Mouse (Mus musculus): ENCODE measurements around the gene Prpf38b.
A peak's percentile ranks its signal among the peaks of the same experiment; 100 is the strongest.
"Not testable (repeated sequence)": the region's sequence is repeated elsewhere in the genome, so short reads cannot be mapped to it uniquely, and the experiment has no call there.

Prpf38b gene

GRCm38 (mm10) chr3:108900681-108901080 lies 10.8 kb downstream of the Prpf38b start:
- no peak for DNase-seq (ENCODE audit: low spot score)

DNA sequence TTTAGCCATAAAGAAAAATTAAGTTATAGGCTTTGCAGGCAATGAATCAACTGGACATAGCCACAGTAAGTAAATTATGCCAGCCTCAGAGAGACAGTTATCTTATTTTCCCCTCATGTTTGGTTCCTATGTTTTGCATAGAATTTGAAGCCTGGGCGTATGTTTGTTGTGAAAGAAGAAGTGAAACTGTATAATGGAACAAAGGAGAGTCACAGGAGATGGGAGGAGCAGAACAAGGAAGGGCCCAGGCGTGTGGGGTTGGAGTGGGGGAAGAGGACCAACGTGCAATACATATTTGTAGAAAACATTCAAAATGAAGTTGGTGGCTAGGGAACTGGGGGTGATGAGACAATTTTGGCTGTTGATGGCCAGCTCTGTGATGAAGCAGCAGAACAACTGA lies 11.4 kb downstream of the Prpf38b start:
- DNase-seq (ENCODE audit: low spot score), result peak; percentile 56

GRCm38 (mm10) chr3:108898640-108899039 lies 12.9 kb downstream of the Prpf38b start:
- DNase-seq (ENCODE audit: low spot score), result no peak

- DNase-seq (ENCODE audit: low spot score), result no peak
Observed at GRCm38 (mm10) chr3:108892914-108893313, 18.6 kb downstream of the Prpf38b start.

- DNase-seq (ENCODE audit: low spot score), result no peak
Observed at GRCm38 (mm10) chr3:108892080-108892479, 19.4 kb downstream of the Prpf38b start.

GRCm38 (mm10) chr3:108889908-108890307 lies 21.6 kb downstream of the Prpf38b start, which contains the start of gene Fndc7:
Fndc7 (minus strand) TSS chr3:108890008.
- no peak for DNase-seq (ENCODE audit: low spot score)

GRCm38 (mm10) chr3:108887618-108887975 lies 23.9 kb downstream of the Prpf38b start:
- no peak for DNase-seq (ENCODE audit: low spot score)

DNA sequence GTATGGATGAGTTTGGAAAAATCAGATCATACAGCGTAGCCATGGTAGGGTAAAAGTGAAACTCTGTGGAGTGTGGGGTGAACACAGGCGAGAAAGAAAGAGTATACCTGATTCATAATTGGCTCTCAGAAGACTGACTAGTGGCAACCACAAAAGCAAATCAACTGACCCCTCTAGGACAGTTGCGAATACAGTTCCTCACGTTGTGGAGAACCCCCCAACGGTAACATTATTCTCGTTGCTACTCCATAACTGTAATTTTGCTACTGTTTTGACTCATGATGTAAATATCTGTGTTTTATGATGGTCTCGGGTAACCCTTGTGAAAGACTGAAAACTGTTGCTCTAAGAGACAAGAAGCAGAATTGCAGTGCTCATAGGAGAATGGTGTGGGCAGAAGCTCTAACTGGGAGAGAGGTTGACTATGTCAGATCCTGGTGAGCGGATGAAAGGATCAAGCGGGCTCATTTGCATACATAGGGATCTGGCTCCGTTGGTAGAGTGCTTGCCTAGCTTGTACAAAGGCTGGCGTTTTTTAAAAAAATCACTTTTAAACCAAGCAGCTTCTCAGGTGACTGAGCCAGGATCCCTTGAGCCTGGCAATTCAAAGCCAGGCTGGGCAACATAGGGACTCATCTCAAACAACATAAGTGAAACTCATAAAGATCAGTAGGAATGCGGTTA lies 24.5 kb downstream of the Prpf38b start:
- DNase-seq (ENCODE audit: low spot score), result no peak

DNA sequence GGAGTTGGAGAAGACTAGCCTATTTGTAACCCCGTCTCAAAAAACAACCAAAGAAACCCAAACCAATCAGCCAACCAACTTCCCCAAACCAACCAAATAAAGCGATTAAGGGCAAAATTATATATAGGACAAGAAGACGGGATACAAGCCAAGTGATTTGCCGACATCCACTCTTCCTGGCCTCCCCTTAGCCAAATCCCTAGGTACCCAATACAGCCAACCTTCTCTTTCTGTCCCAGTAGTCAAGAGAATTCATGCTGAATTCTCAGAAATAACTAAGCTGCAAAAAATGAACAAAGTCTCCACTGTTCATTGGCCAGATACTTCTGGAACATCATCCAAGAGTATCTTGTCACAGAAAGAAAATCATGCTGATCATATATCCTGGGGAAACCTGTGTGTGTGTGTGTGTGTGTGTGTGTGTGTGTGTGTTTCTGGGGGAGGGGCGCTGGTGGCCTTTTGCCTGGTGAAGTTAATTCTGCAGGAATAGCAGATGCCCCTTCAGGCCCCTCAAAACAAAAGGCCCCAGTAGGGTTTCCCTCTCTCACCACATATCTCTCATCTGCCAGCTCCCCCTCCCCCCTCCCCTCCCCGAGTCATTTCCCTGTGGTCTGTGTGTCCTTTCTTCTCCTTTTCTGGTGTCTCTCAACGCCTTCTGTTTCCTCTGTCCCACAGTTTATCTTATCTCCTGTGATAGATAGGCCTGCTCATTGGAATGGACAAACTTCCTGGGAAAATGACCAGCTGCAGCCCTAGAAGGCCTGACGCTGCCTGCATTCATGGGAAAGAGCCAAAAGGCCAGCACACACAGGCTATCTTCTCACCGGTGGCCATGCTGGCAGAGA lies 25.6 kb downstream of the Prpf38b start:
- DNase-seq (ENCODE audit: low spot score), result peak; percentile 55

DNA sequence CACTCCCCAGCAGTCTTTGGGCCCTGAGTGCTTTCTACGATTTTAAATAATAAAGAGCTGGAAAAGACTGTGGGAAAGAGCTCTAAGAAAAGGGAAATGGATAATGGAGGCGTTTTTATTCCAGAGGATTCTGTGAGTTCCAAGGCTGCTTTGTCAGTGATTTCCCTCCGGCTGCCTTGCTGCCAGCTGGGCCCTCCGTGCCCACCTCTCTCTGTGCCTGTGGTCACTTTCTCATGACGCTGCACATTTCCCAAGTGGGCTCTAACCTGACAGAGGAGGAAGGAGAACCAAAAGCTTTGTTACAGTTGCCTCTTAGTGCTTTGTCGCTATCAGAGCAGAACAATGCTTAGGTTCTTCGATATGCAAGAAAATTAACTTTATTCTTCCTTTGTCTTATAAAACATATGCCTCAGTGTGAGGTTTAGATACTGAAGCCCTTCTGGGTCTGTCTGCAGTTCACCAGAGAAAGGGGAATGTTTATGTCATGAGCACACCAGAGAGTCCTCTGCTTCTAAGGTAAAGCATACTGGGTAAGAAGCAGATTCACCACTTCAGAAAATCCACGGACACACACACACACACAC lies 26.7 kb downstream of the Prpf38b start:
- DNase-seq (ENCODE audit: low spot score), result no peak

DNA sequence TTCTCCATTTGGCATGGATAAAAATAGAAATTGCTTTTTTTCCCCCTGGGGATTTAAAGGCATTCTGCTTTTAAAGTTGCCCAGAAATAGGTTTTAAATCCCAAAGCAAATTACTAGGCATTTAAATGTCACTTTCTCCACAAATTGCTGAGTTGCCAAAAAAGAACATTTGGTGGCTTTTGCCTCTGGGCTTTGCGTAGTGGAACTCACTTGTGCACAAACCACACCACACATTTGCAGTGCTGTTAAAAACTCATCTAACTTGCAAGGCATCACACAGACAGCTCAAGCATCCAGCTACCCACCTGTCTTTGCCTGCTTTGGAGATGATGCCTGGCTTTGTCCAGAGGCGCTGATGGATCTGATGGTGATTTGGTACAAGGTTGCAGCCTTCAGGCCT lies 28.5 kb downstream of the Prpf38b start:
- DNase-seq (ENCODE audit: low spot score), result no peak

- DNase-seq (ENCODE audit: low spot score), result not testable (repeated sequence)
Observed at GRCm38 (mm10) chr3:108881873-108882272, 29.7 kb downstream of the Prpf38b start.

DNA sequence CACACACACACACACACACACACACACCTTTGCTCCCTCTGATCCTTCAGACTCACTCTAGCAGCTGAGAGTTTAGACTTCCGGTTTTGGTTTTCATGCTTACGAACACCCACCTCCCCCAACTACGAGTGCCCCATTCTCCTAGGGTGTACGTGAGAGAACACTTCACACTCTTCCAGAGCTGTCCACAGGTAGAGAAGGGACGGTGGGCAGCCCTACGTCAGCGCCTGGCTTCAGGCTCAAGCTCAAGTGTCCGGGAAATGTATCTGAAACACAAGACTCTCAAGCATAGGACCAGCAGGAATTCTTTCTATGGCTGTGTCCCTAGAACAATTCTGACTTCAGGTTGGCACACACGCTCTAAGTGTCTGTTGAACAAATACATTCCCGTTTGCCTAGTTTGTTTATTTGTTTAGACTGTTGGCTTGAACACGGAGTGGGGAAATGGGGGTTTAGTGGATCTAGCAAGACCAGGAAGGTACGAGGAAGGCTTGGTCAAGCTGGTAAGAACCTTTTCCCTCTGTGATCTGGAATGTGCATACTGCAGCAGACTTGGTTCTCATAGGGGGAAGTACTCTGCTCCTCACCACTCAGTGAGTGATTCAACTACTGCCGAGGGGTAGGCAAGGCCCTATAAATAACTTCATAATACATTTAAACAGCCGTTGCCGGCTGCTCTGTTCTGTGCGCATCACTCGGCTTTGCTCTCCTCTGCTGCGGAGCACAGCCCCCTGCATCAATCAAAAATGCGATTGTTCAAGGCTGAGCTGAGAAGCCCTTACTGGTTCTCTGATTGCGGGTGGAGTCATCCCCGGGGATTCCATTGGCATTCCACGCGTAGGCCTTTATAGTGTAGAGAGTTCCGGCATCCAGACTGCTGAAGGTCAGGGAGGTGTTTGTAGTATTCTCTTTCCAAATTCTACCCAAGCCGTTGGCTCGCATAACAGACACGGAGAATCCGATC lies 30.7 kb downstream of the Prpf38b start:
- peak; percentile 49 for DNase-seq (ENCODE audit: low spot score)

DNA sequence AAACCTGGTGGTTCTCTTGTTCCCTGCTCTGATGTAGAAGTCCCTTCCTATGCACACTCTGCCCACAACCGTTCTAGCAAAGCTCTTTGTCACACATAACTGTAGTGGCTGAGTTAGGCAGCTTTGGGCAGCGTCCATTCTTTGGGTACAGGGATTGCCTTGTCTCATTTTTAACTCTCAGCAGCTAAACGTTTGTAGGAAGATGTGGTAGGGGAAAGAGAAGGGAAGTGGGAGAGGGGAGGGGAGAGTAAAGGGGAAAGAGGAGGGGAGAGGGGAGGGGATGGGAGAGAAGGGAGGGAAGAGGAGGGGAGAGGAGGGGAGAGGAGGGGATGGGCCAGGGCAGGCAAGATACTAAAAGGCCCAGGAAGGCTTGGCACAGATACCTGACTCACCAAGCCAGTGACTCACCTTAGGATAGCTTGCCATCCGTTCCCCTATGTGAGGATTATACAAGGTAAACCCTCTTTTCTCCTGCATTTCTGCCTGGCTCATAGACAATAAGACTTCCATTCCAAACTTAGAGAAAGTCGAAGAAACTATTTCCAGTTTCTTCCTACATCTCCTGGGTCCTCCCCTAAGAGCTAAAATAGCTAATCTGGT lies 31.6 kb downstream of the Prpf38b start:
- no peak for DNase-seq (ENCODE audit: low spot score)

GRCm38 (mm10) chr3:108879129-108879528 lies 32.4 kb downstream of the Prpf38b start:
- DNase-seq (ENCODE audit: low spot score), result no peak

GRCm38 (mm10) chr3:108870631-108871030 lies 40.9 kb downstream of the Prpf38b start:
- no peak for DNase-seq (ENCODE audit: low spot score)

GRCm38 (mm10) chr3:108867449-108867848 lies 44.1 kb downstream of the Prpf38b start:
- no peak for DNase-seq (ENCODE audit: low spot score)

DNA sequence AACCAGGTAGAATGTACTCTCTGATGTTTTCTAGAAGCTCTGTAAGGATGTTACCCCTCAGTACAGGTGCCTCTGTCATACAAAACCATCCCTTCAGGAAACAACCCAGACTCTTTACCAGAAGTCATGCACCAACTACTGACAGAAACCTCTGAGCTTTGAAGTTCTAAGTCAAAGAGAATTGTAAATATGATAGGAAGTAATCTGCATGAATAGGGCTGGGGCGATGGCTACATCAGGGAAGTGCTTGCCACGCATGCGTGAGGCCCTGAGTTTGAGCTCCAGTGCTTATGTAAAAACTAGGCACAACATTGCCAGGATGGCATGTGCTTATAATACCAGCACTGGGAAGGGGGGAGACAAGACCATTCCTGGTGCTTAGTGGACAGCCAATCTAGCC lies 45.9 kb downstream of the Prpf38b start:
- DNase-seq (ENCODE audit: low spot score), result no peak

- no peak for DNase-seq (ENCODE audit: low spot score)
Observed at GRCm38 (mm10) chr3:108865129-108865528, 46.4 kb downstream of the Prpf38b start.

DNA sequence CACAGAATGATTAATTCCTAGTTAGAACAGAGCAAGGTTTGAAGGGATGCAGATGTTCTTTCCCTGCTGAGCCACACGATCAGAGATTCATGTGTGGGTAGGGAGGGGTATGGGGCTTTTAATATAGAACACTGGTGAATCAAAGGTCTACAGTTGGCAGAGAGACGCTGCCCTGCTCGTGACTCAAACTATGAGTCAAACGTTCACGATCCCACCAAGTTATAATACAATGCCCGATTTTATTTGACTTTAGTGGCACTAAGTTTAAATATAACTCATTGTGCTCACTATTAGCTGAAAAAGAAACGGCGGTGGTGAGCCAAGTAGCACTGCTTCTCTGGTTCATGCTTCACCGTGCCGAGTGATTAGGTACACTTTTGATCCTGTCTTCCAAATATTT lies 48.4 kb downstream of the Prpf38b start:
- no peak for DNase-seq (ENCODE audit: low spot score)

DNA sequence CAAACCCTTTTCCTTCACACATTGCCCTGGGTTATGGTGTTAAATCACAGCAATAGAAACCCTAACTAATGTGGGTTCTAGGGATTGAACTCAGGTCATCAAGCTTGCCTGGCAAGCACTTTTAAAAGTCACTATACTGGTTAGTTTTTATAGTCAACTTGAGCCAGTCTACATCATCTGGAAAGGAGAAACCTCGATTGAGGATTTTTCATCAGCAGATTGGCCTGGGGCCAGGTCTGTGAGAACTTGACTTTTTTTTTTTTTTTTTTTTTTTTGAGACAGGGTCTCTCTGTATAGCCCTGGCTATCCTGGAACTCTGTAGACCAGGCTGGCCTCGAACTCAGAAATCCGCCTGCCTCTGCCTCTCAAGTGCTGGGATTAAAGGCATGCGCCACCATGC lies 49.2 kb downstream of the Prpf38b start:
- not testable (repeated sequence) for DNase-seq (ENCODE audit: low spot score)

Measured in lung, postnatal 25 days (tissue).